Mouse (Mus musculus) 416B (cell line): Measurements from ENCODE around the gene Fam3b.

Experiments
- DNase-seq: peaks from one replicate; pipeline ENCODE4 v3.0.0; 2011; ENCODE audit warnings: low read depth

Gene Fam3b

DNA sequence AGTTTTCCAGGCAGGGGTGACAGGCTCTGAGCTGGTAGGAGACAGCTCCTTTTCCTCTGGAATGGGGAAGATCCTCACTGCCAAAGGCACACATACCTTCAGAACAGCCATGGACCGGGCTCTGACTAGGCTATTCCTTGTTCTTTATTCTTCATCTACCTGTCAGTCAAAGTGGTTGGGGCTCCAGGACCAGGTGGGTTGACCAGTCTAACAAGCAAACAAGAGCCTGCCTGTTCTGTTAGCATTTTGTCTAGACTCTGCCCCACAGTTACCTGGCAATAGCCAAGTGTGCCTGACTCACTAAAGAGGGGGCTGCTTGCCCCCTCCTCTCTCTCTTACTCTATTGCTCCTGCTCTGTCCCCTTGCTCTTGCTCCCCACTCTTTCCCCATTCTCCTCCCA lies 22.2 kb downstream of the Fam3b start:
- no peak for DNase-seq

DNA sequence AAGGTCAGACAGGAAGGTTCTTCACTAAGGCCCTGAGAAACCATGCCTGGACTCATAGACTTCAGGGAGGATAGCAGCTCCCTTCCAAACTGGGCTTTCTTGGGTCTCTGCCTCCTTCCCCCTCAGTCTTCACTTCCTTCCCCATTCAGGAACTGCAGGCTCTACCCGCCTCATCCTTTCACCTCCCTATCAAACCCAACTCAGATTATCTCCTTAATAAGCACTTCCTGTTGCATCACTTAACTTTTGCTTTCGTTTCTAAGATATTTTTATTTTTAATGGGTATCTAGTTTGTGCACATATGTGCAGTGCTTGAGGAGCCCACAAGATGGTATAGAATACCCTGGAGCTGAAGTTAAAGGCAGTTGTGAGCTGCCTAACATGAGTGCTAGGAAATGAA lies 36.0 kb downstream of the Fam3b start:
- peak; percentile 90 for DNase-seq

DNA sequence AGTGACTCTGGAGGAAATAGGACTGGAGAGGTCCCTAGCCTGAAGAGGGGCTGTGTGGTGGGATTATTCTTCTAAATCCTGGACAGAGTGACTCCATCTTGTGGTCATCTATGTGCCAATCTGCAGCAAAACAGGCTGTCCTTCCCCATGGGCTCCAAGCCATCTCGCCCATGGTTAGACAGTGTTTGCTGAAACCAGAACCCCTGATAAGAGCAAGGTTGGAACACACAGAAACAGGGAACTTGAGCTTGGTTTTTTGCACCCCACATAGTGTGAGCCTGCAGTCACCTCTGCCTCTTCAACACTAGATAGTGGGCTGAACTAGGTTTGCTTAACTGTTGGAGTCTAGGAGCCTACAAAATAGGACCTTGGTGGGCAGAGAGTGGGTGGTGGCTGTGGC lies 38.1 kb downstream of the Fam3b start:
- peak; percentile 55 for DNase-seq

DNA sequence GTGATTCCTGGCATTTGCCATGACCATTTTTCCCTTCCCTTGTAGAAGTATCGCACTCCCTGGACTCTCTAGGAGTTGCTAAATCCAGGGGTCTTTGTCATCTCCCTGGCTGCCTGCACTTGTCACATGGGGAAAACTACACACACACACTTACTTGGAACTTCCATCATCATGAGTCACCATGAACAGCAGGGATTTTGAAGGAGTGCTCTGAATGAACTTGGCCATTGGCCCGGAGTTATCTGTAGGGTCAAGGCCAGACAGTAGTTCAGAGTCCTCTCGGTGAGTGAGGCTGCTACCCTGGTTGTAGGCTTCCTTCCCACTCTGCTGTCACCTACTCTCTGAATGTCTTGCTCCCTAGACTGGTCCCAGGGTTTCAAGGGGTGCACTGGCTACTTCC lies 39.0 kb downstream of the Fam3b start:
- DNase-seq = no peak

DNA sequence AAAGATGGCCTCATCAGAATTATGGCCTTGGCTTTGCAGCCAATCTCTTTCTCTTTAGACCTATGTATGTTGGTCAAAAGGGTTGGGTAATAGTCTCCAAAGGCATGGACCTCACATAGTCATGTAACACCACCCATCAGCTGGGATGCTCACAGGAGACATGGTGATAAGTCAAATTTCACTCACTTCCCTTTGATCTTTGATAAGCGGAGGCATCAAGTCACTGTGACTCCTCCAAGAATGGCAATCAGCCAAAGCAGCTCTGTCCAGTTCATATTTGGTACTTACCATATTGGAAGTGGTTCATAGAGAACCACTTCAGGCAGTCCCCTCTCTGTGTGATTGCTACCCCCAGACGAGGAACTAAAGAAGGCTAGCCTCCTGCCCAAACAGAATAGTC lies 39.9 kb downstream of the Fam3b start:
- peak; percentile 71 for DNase-seq

DNA sequence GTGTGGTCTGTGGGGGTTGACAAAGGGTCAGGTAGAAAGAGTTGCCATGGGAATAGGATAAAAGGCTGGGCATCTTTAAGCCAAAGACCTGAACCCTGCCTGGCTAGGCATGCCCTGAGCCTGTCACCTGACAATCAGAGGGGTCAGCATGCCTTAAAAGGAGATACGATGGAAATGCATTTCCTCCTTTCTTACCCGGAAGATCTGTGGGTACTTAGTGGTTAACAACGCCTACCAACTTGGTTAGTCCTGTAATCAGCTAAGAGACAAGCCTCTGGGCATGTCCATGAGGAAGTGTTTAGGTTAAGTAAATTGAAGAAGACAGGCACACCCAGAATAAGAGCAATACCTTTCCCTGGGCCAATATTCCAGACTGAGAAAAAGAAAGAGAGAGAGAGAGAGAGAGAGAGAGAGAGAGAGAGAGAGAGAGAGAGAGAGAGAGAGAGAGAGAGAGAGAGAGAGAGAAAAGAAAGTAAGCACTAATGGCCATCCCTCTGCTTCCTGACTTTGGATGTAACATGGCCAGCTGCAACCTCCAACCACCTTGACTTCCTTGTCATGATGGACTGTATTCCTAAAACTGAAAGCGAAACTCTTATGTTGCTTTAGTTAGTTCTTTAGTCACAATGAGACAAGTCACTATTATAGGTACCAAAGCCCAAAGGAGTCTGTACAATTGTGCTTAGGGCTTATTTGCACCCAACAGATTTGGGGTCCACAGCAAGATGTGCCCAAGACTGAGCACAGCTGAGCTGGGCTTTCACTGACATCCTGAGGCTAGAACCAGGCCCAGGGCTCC lies 46.4 kb downstream of the Fam3b start:
- DNase-seq = peak; percentile 89

DNA sequence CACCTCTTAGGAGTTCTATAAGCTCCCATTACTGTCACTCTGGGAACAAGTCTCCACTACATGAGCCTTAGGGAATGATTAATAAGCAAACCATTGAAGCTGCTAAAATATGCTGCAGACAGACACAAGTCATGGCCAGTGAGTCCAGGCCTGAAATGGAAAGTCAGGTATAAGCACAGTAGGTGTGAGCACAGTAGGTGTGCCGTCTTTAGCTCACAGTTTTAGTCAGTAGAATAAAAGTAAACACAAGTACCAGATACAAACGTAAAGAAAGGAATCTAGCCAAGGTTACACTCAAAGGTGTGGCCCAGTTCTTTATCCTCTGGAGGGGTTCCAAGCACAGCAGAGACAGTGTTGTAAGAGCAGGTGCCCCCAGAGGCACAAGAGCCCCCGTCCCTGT lies 47.1 kb downstream of the Fam3b start:
- DNase-seq = no peak

DNA sequence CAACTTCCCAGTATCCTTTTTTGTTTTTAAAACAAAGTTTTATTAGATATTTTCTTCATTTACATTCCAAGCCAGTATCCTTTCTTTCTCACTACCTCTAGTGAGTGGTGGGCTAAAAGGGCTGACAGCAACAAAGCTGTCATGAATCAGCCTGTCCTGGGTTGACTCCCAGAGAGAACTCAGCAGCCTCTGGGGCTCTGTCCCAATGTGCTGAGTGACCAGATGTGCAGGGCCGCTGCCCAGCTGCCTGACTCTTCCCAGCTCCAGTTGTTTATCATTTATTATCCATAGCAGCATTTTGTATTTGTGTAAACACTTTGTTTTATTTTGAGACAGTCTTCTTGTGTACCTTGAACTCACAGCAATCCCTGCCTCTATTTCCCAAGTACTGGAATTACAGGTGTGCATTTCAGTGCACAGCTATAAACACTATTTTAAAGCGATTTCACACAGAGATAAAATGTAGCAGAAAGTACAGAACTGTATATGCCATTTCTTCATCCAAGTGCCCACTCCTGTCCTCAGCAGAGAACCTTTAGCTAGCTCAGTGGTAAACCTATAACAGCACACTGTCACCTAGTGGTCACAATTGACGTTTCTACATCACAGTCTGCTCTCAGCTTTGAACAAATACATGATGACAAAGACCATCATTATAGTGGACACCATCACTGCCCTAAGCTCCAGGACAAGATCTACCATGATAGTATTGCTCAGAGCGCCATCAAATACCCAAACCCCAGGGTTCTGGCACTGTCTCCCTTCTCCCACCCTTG lies 48.2 kb downstream of the Fam3b start:
- peak; percentile 85 for DNase-seq

DNA sequence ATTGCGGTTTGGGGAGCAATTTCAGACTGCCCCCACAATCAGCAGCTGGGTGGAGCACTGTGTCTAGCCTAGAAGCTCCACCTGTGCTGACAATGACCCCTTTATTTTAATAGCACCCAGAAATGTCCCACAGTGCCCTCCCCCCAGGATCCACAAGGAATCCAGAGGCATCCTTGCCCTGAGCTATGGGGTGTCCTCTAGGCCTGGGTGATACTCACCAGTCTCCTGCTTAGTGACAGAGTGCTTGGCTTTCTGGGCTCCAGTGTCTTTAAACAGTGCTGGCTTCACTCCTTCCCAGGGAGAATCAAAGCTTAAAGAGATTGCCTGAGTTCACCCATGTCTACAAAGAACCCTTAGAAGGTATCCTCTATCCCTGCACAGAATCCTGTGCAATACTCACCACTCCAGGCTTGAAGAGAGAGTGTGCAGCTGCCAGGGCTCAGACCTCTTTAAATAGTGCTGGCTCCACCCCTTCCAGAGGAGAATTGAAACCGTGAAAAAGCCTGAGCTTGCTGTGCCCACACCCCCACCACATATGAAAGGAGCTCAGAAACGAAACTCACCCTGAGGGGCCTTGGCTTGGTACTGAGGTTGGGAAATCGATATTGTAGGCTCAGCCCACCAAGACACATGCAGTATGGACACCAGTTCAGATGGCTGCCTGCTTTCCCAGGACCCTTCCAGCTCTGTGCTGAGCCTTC lies 52.0 kb downstream of the Fam3b start, which contains the start of gene Mx1:
TSS of gene Mx1 (minus strand) at position 427 of the 701 bp plus-strand sequence.
- peak; percentile 62 for DNase-seq

DNA sequence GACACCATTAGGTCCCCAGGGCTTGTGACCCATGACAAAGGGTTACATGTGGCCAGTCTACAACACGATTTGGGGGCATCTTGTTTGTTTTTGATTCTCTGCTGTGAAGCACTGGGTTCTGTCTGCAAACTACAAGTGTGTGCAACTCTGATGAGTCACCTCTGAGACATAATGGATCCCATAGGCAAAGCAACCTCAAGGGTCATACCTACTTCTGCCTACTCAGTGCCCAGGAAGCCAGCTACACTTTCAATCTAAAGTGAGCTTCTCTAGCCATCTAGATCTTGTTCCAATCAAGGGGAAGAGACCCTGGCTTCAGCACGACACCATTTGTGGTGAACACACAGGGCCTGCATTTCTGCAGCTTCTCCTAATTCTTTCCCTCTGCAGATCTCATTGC lies 53.3 kb downstream of the Fam3b start:
- peak; percentile 69 for DNase-seq

DNA sequence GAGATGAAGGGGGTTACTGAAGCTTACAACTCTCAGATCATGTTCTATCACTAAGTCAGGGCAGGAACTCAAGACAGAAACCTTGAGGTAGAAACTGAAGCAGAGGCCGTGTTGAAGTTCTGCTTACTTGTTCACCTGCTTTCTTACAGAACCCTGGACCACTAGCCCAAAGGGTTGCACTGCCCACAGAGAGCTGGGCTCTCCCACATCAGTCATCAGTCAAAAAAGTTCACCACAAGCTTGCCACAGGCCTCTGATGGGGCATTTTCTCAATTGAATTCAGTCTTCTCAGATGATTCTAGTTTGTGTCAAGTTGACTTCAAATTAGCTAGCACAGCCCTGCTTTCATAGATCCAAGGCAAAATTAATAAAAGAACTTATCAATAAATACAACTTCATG lies 54.8 kb downstream of the Fam3b start:
- no peak for DNase-seq

DNA sequence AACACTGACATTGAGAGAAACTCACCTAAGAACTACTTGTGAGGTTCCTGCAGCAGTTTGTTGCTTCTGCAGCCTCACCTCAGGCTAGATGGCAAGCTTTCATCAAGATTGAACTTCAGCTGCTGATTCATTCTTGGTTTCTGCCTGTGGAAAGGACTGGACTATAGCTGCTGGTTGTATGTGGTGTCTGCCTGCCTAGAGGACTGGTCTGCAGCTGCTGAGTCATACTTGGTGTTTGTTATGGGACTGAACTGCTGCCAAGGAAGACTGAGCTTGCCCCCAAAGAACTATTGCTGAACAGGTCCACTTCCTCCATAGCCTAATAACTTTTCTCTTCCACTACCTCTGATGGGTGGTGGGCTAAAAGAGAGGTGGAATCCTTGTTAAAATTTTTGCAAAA lies 67.2 kb downstream of the Fam3b start:
- DNase-seq = peak; percentile 89

DNA sequence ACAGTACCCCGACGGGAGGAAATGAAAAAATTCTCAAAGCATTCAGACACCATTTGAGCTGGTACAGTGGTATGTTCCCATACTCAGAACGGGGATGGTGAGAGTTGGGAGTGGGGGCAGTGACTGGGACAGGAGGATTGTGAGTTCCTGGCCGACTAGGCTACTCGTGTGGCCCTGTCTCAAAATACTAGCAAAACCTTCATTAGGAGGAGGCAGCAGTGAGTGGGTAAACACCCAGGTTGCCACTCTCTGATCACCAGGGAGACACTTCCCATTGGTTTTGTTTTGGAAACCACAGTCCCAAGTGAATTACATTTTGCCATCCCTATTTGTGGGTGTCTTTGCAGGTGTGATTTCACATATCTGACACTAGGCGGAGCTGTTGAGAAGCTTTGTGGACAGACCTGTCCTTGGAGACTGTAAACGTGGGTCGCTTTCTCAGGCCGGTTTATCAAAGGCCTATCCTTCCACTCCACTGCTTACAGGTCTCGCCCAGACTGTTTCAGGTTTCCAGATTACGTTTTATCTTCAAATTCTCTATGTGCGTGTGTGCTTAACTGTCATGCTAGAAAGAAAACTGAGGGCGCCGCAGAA lies 70.8 kb downstream of the Fam3b start:
- peak; percentile 86 for DNase-seq

DNA sequence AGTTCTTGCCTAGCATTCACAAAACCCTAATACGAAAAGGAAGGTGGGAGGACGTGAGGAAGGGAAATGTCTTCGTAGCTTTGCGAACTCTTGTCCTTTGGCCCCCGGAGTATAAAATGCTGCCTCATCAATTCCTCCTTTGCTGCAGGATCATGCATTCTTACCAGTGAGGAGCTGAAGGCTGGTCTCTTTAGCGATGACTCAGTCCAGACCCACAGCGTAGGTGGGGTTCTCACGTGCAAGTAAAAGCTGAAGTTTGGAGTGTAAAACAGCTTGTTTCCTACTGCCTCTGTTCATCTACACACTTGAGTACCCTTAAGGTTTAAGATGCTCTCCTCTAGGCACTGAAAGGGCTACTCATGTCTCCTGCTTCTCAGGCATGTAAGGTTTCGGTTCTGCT lies 72.6 kb downstream of the Fam3b start:
- no peak for DNase-seq

DNA sequence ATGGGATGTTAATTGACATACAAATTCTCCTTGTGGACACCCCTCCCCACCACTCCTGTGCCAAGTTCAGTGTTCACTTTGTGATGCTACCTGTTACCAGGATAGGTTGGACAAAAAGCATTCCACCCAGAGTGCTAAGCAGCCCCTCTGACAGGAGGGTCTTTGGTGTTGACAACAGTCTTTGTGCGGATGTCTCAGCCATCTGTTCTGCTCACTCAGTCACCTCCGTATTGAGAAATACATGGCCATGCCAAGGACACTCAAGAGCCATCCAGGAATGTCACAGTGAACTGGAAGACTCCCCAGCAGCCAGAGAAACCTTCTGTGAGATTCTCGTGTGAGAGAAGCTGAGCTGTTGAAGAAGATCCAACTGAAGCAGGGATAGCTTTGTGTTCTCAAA lies 76.4 kb downstream of the Fam3b start:
- DNase-seq = no peak

DNA sequence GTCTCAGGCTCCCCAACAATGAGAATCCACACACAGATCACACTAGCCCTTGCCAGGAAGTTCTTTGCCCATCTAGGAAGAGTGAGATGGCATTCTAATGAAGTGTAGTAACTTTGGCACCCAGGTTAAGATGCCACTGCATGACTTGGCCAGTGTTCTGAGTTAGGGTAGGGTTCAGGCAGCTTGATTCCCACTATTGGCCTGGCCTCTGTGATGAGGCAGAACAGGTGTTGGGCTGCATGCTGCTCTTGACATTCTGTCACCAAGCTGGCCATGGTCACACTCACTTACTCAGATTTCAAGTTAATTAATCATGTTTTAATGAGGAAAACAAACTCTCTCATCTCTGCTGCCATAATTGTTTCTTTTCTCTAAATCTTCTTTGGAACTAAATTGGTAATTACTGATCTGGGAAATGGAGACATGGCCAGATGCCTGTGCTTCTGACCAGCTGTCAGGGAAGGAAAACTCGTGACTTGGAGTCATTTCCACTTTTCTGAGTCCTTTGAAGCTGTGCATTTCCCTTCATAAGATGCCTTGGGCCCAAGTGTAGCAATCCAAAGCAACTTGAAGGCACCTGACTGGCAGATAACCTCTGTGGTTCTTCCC lies 77.1 kb downstream of the Fam3b start:
- DNase-seq = no peak

DNA sequence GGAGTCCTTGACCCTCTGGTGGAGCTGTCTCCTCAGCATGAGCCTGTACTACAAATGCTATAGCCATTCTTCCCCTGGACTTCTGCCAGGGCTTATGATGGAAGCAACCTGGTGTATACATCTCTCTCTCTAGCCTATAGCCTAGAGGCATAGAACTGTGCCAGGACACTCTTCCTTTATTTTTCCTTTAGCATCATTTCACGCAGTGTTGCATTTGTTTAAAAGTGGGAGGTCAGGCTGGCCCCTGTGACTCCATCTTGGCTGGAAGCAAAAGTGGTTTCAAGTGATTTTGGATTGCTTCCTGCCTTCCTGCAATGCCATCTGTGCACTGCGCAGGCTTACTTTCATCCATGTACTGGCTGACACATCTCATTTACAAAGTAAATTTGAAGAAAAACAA lies 80.4 kb downstream of the Fam3b start:
- DNase-seq = no peak

DNA sequence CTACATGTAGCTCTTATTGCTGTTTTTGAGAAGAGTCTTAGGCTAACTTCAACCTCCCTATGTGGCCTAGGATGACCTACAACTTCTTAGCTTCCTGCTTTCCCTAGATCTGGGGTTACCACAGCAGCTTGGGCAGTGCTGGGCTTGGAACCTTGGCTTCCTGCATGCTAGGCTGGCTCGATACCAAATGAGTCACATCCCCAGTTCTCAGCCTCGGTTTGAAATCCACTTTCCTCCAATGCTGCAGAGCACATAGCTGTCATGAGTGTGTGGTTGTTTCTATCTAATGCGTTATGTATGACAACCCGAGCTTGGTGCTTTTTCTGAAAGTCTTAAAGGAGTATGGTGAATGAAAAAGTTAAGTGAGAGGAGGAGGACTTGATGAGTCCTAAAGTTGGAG lies 83.3 kb downstream of the Fam3b start:
- DNase-seq = peak; percentile 98

DNA sequence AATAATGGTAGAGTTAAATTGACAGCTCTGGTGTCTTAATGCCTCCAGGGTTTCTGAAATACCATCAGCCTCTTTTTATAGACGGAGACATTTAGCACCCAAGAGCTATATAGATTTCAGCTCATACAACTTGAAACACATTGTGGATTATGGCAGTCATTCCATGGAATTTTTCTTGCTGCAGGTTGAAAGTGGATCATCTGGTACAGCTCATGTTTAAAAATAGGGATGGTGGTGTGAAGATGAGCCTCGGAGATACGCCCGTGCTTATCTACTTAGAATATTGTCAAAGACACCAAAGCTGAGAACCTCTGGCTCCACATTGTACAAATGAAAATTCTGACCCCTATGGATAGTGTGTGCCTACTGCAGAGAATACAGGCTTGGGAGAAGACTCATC lies 84.5 kb downstream of the Fam3b start:
- no peak for DNase-seq

DNA sequence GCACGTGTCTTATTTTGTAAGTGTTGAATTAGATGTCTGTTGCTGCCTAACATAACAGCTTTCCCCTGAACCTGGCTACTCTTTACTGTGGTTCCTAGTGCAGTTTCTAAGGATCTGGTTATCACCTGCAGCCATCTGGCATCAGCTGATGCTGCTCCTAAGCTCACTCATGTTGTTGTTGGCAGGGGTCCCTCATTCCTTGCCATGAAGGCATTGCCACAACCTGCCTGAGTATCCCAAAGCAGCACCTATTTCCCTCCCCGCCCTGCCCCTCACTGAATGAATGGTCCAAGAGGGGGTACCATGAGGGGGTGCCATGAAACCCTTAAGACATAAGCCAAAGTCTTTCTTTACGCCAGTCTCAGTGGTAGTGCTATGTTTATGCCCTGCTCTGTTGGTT lies 86.6 kb downstream of the Fam3b start:
- DNase-seq = no peak

DNA sequence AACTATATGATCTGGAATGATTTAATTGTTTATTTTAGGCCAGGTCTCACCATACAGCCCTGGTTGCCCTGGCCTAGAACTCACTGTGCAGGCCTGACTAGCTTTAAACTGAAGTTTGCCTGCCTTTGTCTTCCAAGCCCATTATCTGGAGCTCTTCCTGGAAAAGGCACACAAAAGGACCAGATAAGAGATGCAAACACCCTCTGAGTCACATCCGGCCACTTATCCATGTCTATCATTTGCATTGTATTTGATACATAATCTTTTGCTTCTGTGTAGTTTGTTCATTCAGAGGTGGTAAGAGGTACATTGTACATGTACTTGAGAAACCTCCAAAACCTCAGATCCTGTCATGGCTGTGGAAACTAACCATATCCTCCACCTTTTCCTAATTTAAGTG lies 91.0 kb downstream of the Fam3b start:
- DNase-seq = peak; percentile 69

DNA sequence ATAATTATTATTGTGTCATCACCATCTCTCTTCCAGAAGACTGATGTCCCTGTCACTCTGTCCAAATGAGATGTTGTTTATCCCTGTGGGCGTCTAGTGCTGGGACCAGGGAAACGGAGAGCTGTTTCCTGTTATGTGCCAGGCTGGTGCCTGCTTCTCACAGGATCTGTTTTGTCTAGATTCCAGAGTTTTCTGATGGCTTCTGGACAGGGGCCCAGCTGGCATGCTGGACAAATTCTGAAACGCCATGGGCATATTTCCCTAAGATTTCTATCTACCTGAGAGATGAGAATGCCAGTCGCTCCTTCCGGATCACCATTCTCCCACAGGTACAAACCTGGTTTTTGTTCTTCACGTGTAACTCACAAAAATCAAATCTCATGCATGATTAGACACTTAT lies 92.9 kb downstream of the Fam3b start:
- no peak for DNase-seq
